Mouse (Mus musculus) lung, postnatal 0 days (tissue): ENCODE data around the gene Gm13697.
"Not testable (repeated sequence)": the region's sequence is repeated elsewhere in the genome, so short reads cannot be mapped to it uniquely, and the experiment has no call there.

Source experiments
- CTCF ChIP-seq: IDR thresholded peaks from 2 replicates; pipeline ENCODE4 v1.5.1; 2016; ENCODE audit warnings: antibody characterized with exemption, mild to moderate bottlenecking
- EP300 ChIP-seq: IDR thresholded peaks from 2 replicates; pipeline ENCODE4 v1.6.1; 2016; ENCODE audit warnings: antibody characterized with exemption, mild to moderate bottlenecking, control low read depth

- TF ChIP-seq CTCF, EP300: not testable (repeated sequence)
These were observed 10.0 kb downstream of the Gm13697 start for GRCm38 (mm10) chr2:83994526-83994925.
